Mouse (Mus musculus): ENCODE measurements around the gene Frmd8. TPM values are rescaled to one million over a fixed set of nuclear protein-coding genes. Genes with fewer than 3 reads are reported as not detected.
"Not testable (repeated sequence)": the region's sequence is repeated elsewhere in the genome, so short reads cannot be mapped to it uniquely, and the experiment has no call there.

Frmd8 gene
- polyA plus RNA-seq, 1 experiment from 2014 or later: 14.0 TPM

- no peaks in the 10 kb centered on the region for H3K36me3 ChIP-seq (ENCODE audit: control insufficient read depth, insufficient read depth, low read length)
- 43% methylated on average over 12 of the region's 12 CpGs for WGBS
- H3K9ac ChIP-seq (ENCODE audit: low read length): no peak overlapping the region
- DNase-seq (ENCODE audit: low spot score, missing footprints): peak; percentile 79
- no peaks in the 10 kb centered on the region for H3K9me3 ChIP-seq (ENCODE audit: control insufficient read depth, low read length)
- H3K27ac ChIP-seq (ENCODE audit: low read depth, low read length): no peak overlapping the region
- ATAC-seq (ENCODE audit: low FRiP score): no peak
- peaks cover 15% of the 10 kb centered on the region for H3K4me1 ChIP-seq (ENCODE audit: control insufficient read depth, insufficient read depth, low read length)
- no peaks in the 10 kb centered on the region for H3K27me3 ChIP-seq (ENCODE audit: control insufficient read depth, insufficient read depth, low read length)
- H3K4me3 ChIP-seq (ENCODE audit: low read depth, low read length): no peak overlapping the region
- H3K4me2 ChIP-seq: no peak overlapping the region
These were observed 55.5 kb downstream of the Frmd8 start for GRCm38 (mm10) chr19:5819549-5819948.

DNA sequence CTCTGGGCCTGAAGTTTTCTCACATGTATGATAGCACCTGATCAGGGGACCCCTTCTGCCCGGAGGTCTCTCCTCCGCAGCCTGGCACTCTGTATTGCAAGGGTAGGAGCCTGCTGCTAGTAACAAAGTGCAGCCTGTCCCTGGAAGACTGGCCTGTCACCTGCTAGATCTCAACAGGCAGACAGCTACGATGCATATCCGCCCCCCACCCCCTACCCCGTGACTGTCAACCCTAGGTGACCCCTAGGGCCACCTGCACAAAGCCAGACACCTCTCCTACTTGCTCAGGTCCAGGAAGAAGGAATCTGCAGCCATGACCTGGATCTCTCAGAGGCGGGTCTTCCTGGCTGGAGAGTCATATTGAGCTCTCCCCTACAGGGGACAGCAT, 56.5 kb downstream of the Frmd8 start:
- H3K27ac ChIP-seq (ENCODE audit: low read depth, low read length): no peak overlapping the region
- no peak for ATAC-seq (ENCODE audit: low FRiP score)
- no peaks in the 10 kb centered on the region for H3K27me3 ChIP-seq (ENCODE audit: control insufficient read depth, insufficient read depth, low read length)
- H3K36me3 ChIP-seq (ENCODE audit: control insufficient read depth, insufficient read depth, low read length): no peaks in the 10 kb centered on the region
- H3K9me3 ChIP-seq (ENCODE audit: control insufficient read depth, low read length): no peaks in the 10 kb centered on the region
- H3K4me2 ChIP-seq: no peak overlapping the region
- 77% methylated on average over 6 of the region's 6 CpGs for WGBS
- no peak overlapping the region for H3K4me3 ChIP-seq (ENCODE audit: low read depth, low read length)
- peaks cover 15% of the 10 kb centered on the region for H3K4me1 ChIP-seq (ENCODE audit: control insufficient read depth, insufficient read depth, low read length)
- H3K9ac ChIP-seq (ENCODE audit: low read length): no peak overlapping the region
- DNase-seq (ENCODE audit: low spot score, missing footprints): no peak

DNA sequence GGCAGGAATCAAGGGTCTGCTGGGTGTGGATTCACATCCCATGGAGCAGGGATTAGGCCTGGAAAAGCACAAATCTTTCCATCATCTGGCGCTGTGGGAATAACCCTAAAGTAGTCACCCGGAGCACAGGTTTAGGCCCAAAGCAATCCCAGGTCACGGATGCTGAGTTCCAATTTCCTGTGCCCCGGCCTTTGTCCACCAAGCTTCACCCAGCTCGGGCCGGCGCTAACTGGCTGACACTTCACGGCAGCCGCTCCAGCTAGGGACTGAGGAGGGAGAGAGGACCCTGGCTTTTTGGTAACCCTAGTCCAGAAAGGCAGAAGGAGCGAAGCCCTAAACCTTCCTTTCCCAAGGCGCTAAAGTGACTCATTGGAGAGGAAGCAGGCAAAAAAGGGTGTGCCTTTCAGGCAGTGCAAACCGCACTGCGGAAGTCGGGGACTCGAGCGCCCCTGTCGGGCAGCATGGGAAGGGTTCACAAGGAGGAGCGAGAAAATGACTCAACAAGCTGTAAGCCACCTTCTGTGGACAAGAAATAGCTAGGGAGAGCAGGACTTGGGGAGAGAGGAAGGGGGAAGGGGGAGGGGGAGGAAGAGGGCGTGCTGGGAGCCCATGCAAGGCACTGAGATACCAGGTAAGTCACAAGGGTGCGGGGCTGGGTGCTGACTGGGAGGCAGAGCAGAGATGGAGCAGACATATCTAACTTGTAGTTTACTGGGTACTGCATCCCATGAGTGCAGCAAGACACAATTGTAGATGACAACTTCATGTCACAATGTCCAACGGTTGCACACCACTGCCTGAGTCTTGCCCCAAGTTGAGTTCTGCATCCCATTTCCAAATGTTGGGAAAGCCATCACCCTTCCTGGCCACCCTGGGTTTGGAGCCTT, 57.1 kb downstream of the Frmd8 start:
- H3K4me2 ChIP-seq: peak overlapping the region; percentile 38
- peak overlapping the region; percentile 55 for H3K9ac ChIP-seq (ENCODE audit: low read length)
- 0 out of 2 replicates have a peak overlapping the region, but pooled peaks have one; percentile 9 for H3K4me3 ChIP-seq (ENCODE audit: low read depth, low read length)
- DNase-seq (ENCODE audit: low spot score, missing footprints): peak; percentile 96
- H3K4me1 ChIP-seq (ENCODE audit: control insufficient read depth, insufficient read depth, low read length): peaks cover 10% of the 10 kb centered on the region; the same call in 1 of the 2 replicates
- WGBS: 28% methylated on average over 21 of the region's 21 CpGs
- ATAC-seq (ENCODE audit: low FRiP score): peak; percentile 78
- peak overlapping the region; percentile 41; the same call in 1 of the 2 replicates for H3K27ac ChIP-seq (ENCODE audit: low read depth, low read length)
- no peaks in the 10 kb centered on the region for H3K36me3 ChIP-seq (ENCODE audit: control insufficient read depth, insufficient read depth, low read length)
- no peaks in the 10 kb centered on the region for H3K27me3 ChIP-seq (ENCODE audit: control insufficient read depth, insufficient read depth, low read length)
- H3K9me3 ChIP-seq (ENCODE audit: control insufficient read depth, low read length): no peaks in the 10 kb centered on the region

DNA sequence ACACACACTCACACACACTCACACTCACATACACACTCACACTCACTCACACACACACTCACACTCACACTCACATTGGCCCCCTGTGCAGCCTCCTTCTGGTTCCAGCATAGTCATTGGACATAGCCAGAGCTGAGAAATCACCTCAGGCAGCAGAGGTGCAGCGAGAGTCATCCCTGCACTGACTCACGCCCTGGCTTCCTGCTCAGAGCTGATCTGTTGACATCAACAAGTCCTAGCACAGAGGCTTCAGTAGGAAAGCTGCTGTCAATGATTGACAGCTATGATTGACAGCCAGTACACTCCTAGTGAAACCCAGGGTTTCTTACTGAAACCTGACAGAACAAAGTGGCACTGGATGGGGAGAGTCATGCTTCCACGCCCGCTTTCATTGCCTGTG, 59.1 kb downstream of the Frmd8 start:
- Histone ChIP-seq H3K4me1 (ENCODE audit: control insufficient read depth, insufficient read depth, low read length) (peaks cover 15% of the 10 kb centered on the region), H3K4me2 (no peak overlapping the region), H3K4me3 (ENCODE audit: low read depth, low read length) (no peak overlapping the region), H3K36me3 (ENCODE audit: control insufficient read depth, insufficient read depth, low read length) (no peaks in the 10 kb centered on the region), H3K27ac (ENCODE audit: low read depth, low read length) (no peak overlapping the region), H3K9ac (ENCODE audit: low read length) (no peak overlapping the region), H3K27me3 (ENCODE audit: control insufficient read depth, insufficient read depth, low read length) (no peaks in the 10 kb centered on the region), H3K9me3 (ENCODE audit: control insufficient read depth, low read length) (no peaks in the 10 kb centered on the region)
- WGBS: 82% methylated on average over 4 of the region's 4 CpGs
- DNase-seq (ENCODE audit: low spot score, missing footprints) (peak; percentile 69), ATAC-seq (ENCODE audit: low FRiP score) (no peak)

DNA sequence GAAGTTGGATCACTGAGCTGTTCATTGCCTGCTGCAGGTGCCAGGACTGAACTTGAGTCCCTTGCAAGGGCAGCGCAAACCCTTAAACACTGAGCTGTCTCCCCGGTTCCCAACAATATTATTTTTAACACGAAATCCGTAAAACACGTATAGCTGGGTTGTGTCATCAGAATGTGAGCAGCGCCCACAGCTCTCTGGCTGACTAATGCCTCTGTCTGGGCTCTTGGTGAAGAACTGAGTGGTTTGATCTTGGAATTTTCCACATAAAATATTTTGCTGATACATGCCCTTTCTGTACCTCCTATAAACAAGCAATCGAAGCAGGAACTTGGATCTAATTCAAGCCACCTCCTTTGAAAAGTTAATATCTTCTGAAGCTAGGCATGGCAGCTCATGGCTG, 60.1 kb downstream of the Frmd8 start:
- Histone ChIP-seq H3K9me3 (ENCODE audit: control insufficient read depth, low read length) (no peaks in the 10 kb centered on the region), H3K27ac (ENCODE audit: low read depth, low read length) (no peak overlapping the region), H3K4me2 (no peak overlapping the region), H3K4me1 (ENCODE audit: control insufficient read depth, insufficient read depth, low read length) (peaks cover 21% of the 10 kb centered on the region), H3K36me3 (ENCODE audit: control insufficient read depth, insufficient read depth, low read length) (no peaks in the 10 kb centered on the region), H3K27me3 (ENCODE audit: control insufficient read depth, insufficient read depth, low read length) (no peaks in the 10 kb centered on the region), H3K9ac (ENCODE audit: low read length) (no peak overlapping the region), H3K4me3 (ENCODE audit: low read depth, low read length) (no peak overlapping the region)
- 91% methylated on average over 7 of the region's 7 CpGs for WGBS
- DNase-seq (ENCODE audit: low spot score, missing footprints): no peak
- no peak for ATAC-seq (ENCODE audit: low FRiP score)

GRCm38 (mm10) chr19:5814048-5814447, 61.0 kb downstream of the Frmd8 start:
- not testable (repeated sequence) for H3K4me2 ChIP-seq; H3K27ac ChIP-seq (ENCODE audit: low read depth, low read length); DNase-seq (ENCODE audit: low spot score, missing footprints); H3K9me3 ChIP-seq (ENCODE audit: control insufficient read depth, low read length); H3K36me3 ChIP-seq (ENCODE audit: control insufficient read depth, insufficient read depth, low read length); H3K9ac ChIP-seq (ENCODE audit: low read length); H3K4me3 ChIP-seq (ENCODE audit: low read depth, low read length); H3K27me3 ChIP-seq (ENCODE audit: control insufficient read depth, insufficient read depth, low read length); ATAC-seq (ENCODE audit: low FRiP score)
- 33% methylated on average over 1 of the region's 1 CpGs for WGBS
- H3K4me1 ChIP-seq (ENCODE audit: control insufficient read depth, insufficient read depth, low read length): peaks cover 21% of the 10 kb centered on the region

DNA sequence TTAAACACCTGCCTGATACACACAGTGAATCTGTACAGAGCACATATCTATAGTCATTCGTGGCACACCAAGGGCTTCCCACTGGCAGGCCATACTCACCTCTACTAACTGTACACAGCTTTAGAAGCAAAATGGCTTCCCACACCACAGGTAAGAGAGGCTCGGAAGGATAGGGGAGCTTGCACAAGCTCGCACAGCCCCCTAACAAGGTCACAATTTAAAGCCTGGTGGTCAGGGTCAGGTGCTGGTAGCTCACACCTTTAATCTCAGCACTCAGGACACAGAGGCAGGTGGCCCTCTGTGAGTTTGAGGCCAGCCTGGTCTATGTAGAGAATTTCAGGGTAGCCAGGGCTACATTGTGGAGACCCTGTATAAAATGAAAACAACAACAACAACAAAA, 61.5 kb downstream of the Frmd8 start:
- H3K4me3 ChIP-seq (ENCODE audit: low read depth, low read length): no peak overlapping the region
- H3K27ac ChIP-seq (ENCODE audit: low read depth, low read length): no peak overlapping the region
- peaks cover 21% of the 10 kb centered on the region for H3K4me1 ChIP-seq (ENCODE audit: control insufficient read depth, insufficient read depth, low read length)
- H3K27me3 ChIP-seq (ENCODE audit: control insufficient read depth, insufficient read depth, low read length): no peaks in the 10 kb centered on the region
- H3K4me2 ChIP-seq: no peak overlapping the region
- no peak for DNase-seq (ENCODE audit: low spot score, missing footprints)
- H3K36me3 ChIP-seq (ENCODE audit: control insufficient read depth, insufficient read depth, low read length): no peaks in the 10 kb centered on the region
- no peaks in the 10 kb centered on the region for H3K9me3 ChIP-seq (ENCODE audit: control insufficient read depth, low read length)
- WGBS: 90% methylated on average over 3 of the region's 3 CpGs
- H3K9ac ChIP-seq (ENCODE audit: low read length): no peak overlapping the region
- no peak for ATAC-seq (ENCODE audit: low FRiP score)

DNA sequence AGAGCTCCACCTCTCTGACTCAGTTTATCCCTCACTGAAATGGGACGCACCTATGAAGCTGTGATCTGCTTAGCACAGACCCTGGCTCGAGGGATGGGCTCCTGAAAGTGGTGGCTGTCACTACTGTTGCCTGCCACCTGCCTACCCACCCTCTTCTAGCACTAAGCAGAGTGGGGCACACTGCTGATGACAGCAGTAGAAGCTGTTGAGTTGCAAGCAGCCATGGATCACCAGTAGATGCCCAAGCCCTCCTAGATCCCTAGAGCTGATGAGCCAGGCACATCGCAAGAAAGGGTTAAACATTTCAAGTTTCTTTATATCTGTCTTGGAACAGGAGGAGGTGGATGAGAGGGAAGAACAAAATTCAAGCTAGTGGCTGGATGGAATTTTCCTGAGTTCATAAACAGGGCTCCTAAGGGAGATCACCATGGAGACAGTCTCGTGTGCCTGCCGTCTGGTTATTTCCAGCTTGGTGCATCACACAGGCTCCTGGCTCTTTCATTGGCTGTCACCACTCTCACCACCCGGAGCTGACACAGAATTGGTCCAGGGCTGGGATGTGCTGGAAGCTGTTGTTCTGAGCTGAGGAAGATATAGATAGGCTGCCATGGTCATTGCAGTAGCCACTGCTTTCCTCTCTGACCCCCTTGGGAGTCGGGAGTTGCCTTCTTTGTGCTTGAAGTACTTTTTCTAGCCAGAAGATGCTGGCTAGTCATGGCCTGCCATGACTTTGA, 63.1 kb downstream of the Frmd8 start:
- no peaks in the 10 kb centered on the region for H3K36me3 ChIP-seq (ENCODE audit: control insufficient read depth, insufficient read depth, low read length)
- H3K9ac ChIP-seq (ENCODE audit: low read length): peak overlapping the region; percentile 22; the same call in 1 of the 2 replicates
- H3K27ac ChIP-seq (ENCODE audit: low read depth, low read length): peak overlapping the region; percentile 27
- H3K4me2 ChIP-seq: peak overlapping the region; percentile 2; the same call in 1 of the 2 replicates
- DNase-seq (ENCODE audit: low spot score, missing footprints): no peak
- no peaks in the 10 kb centered on the region for H3K9me3 ChIP-seq (ENCODE audit: control insufficient read depth, low read length)
- no peak overlapping the region for H3K4me3 ChIP-seq (ENCODE audit: low read depth, low read length)
- peak; percentile 88 for ATAC-seq (ENCODE audit: low FRiP score)
- H3K27me3 ChIP-seq (ENCODE audit: control insufficient read depth, insufficient read depth, low read length): no peaks in the 10 kb centered on the region
- H3K4me1 ChIP-seq (ENCODE audit: control insufficient read depth, insufficient read depth, low read length): peaks cover 20% of the 10 kb centered on the region
- WGBS: 48% methylated on average over 7 of the region's 7 CpGs
